Mouse (Mus musculus) heart, embryonic 11.5 days (tissue): ENCODE measurements at regions not wholly inside any gene's neighbourhood (a gene's known extent, or its start where the extent isn't known, plus 50 kb on each side); places are given as distances from the start of the nearest gene placed in this dataset.

ENCODE experiments used
- ATAC-seq: fragments of 200-750 bp; cut with Nextera tagmentation; replicated peaks from 2 replicates; pipeline ENCODE4 v1.8.0; 2017; ENCODE audit warnings: moderate library complexity; ENCODE audit not compliant: insufficient number of reproducible peaks, low FRiP score, low TSS enrichment
- H3K27ac ChIP-seq: fragments of 300-500 bp; sonication (generic); 2 replicates; pipeline ENCODE4 v1.5.1; 2014; ENCODE audit warnings: mild to moderate bottlenecking, low read depth, low read length
- H3K27me3 ChIP-seq: fragments of 300-500 bp; sonication (generic); 2 replicates; pipeline ENCODE4 v1.6.1; 2014; ENCODE audit warnings: mild to moderate bottlenecking, low read length, mixed read lengths; ENCODE audit not compliant: control insufficient read depth, insufficient read depth
- H3K36me3 ChIP-seq: fragments of 300-500 bp; sonication (generic); 2 replicates; pipeline ENCODE4 v1.6.1; 2014; ENCODE audit warnings: mild to moderate bottlenecking, low read length, moderate library complexity, mixed read lengths; ENCODE audit not compliant: control insufficient read depth, insufficient read depth
- H3K4me1 ChIP-seq: fragments of 300-500 bp; sonication (generic); 2 replicates; pipeline ENCODE4 v1.6.1; 2014; ENCODE audit warnings: low read length; ENCODE audit not compliant: control insufficient read depth, insufficient read depth
- H3K4me2 ChIP-seq: fragments of 300-500 bp; sonication (generic); 2 replicates; pipeline ENCODE4 v1.6.1; 2014; ENCODE audit warnings: mild to moderate bottlenecking, moderate library complexity
- H3K4me3 ChIP-seq: fragments of 300-500 bp; sonication (generic); 2 replicates; pipeline ENCODE4 v1.5.1; 2014; ENCODE audit warnings: low read depth, low read length
- H3K9ac ChIP-seq: fragments of 300-500 bp; sonication (generic); 2 replicates; pipeline ENCODE4 v1.6.1; 2014; ENCODE audit warnings: mild to moderate bottlenecking, low read depth, low read length, moderate library complexity
- H3K9me3 ChIP-seq: fragments of 300-500 bp; sonication (generic); replicated peaks from 2 replicates; pipeline ENCODE4 v1.6.1; 2016; ENCODE audit warnings: low read length; ENCODE audit not compliant: control insufficient read depth
- WGBS: fragments of 180-500 bp; shearing (Covaris S2); extraction: QIAGEN DNeasy Blood & Tissue Kit; methylation state at CpG from one replicate; pipeline ENCODE4 v1.1.7; 2014; ENCODE audit not compliant: insufficient replicate concordance; 5-methylcytosine and 5-hydroxymethylcytosine counted together

GRCm38 (mm10) chr10:111836802-111837201, 135.7 kb upstream of the Krr1 start:
- no peaks in the 10 kb centered on the region for H3K4me1 ChIP-seq
- no peaks in the 10 kb centered on the region for H3K9me3 ChIP-seq
- no peaks in the 10 kb centered on the region for H3K27me3 ChIP-seq
- no peak overlapping the region for H3K4me2 ChIP-seq
- 88% methylated on average over 4 of the region's 4 CpGs for WGBS
- H3K4me3 ChIP-seq: no peak overlapping the region
- H3K36me3 ChIP-seq: no peaks in the 10 kb centered on the region
- H3K9ac ChIP-seq: no peak overlapping the region
- ATAC-seq: no peak
- H3K27ac ChIP-seq: no peak overlapping the region

GRCm38 (mm10) chr10:111842321-111842775, 130.1 kb upstream of the Krr1 start:
- H3K4me2 ChIP-seq: no peak overlapping the region; the same call in 1 of the 2 replicates
- no peak for ATAC-seq
- 46% methylated on average over 11 of the region's 11 CpGs for WGBS
- H3K4me1 ChIP-seq: peaks cover 4% of the 10 kb centered on the region; the same call in 1 of the 2 replicates
- no peak overlapping the region for H3K27ac ChIP-seq
- H3K27me3 ChIP-seq: no peaks in the 10 kb centered on the region
- no peaks in the 10 kb centered on the region for H3K36me3 ChIP-seq
- H3K9me3 ChIP-seq: no peaks in the 10 kb centered on the region
- no peak overlapping the region for H3K4me3 ChIP-seq
- no peak overlapping the region for H3K9ac ChIP-seq

- H3K27me3 ChIP-seq: no peaks in the 10 kb centered on the region
- peaks cover 4% of the 10 kb centered on the region; the same call in 1 of the 2 replicates for H3K4me1 ChIP-seq
- H3K9ac ChIP-seq: no peak overlapping the region
- WGBS: 60% methylated on average over 7 of the region's 7 CpGs
- ATAC-seq: no peak
- no peak overlapping the region for H3K4me2 ChIP-seq
- no peaks in the 10 kb centered on the region for H3K9me3 ChIP-seq
- H3K27ac ChIP-seq: no peak overlapping the region
- no peaks in the 10 kb centered on the region for H3K36me3 ChIP-seq
- no peak overlapping the region for H3K4me3 ChIP-seq
Measured at GRCm38 (mm10) chr10:111842896-111843295, 129.6 kb upstream of the Krr1 start.

- H3K4me3 ChIP-seq: no peak overlapping the region
- ATAC-seq: no peak
- no peaks in the 10 kb centered on the region for H3K27me3 ChIP-seq
- H3K36me3 ChIP-seq: no peaks in the 10 kb centered on the region
- H3K4me2 ChIP-seq: no peak overlapping the region
- H3K27ac ChIP-seq: no peak overlapping the region
- H3K9ac ChIP-seq: no peak overlapping the region
- WGBS: 78% methylated on average over 9 of the region's 9 CpGs
- no peaks in the 10 kb centered on the region for H3K9me3 ChIP-seq
- H3K4me1 ChIP-seq: peaks cover 4% of the 10 kb centered on the region; the same call in 1 of the 2 replicates
Measured at GRCm38 (mm10) chr10:111843301-111843700, 129.2 kb upstream of the Krr1 start.

GRCm38 (mm10) chr10:111844144-111844543, 128.3 kb upstream of the Krr1 start:
- Histone ChIP-seq H3K4me2 (no peak overlapping the region), H3K4me1 (peaks cover 4% of the 10 kb centered on the region; the same call in 1 of the 2 replicates), H3K9ac (no peak overlapping the region), H3K27ac (no peak overlapping the region), H3K9me3 (no peaks in the 10 kb centered on the region), H3K27me3 (no peaks in the 10 kb centered on the region), H3K36me3 (no peaks in the 10 kb centered on the region), H3K4me3 (no peak overlapping the region)
- no peak for ATAC-seq
- WGBS: 91% methylated on average over 10 of the region's 10 CpGs

GRCm38 (mm10) chr10:111845946-111846345, 126.5 kb upstream of the Krr1 start:
- no peaks in the 10 kb centered on the region for H3K9me3 ChIP-seq
- no peak overlapping the region for H3K4me3 ChIP-seq
- no peaks in the 10 kb centered on the region for H3K36me3 ChIP-seq
- H3K27ac ChIP-seq: no peak overlapping the region
- H3K27me3 ChIP-seq: no peaks in the 10 kb centered on the region
- ATAC-seq: no peak
- H3K4me1 ChIP-seq: peaks cover 4% of the 10 kb centered on the region; the same call in 1 of the 2 replicates
- 83% methylated on average over 2 of the region's 2 CpGs for WGBS
- H3K9ac ChIP-seq: no peak overlapping the region
- H3K4me2 ChIP-seq: no peak overlapping the region

GRCm38 (mm10) chr10:111854254-111854653, 118.2 kb upstream of the Krr1 start:
- H3K9ac ChIP-seq: no peak overlapping the region
- no peak for ATAC-seq
- no peaks in the 10 kb centered on the region for H3K9me3 ChIP-seq
- no peaks in the 10 kb centered on the region for H3K27me3 ChIP-seq
- H3K36me3 ChIP-seq: no peaks in the 10 kb centered on the region
- H3K27ac ChIP-seq: no peak overlapping the region
- H3K4me3 ChIP-seq: no peak overlapping the region
- 82% methylated on average over 5 of the region's 5 CpGs for WGBS
- H3K4me2 ChIP-seq: no peak overlapping the region
- H3K4me1 ChIP-seq: no peaks in the 10 kb centered on the region

GRCm38 (mm10) chr10:111855496-111855895, 117.0 kb upstream of the Krr1 start:
- no peaks in the 10 kb centered on the region for H3K4me1 ChIP-seq
- no peak for ATAC-seq
- WGBS: 84% methylated on average over 18 of the region's 18 CpGs
- no peaks in the 10 kb centered on the region for H3K27me3 ChIP-seq
- no peak overlapping the region for H3K27ac ChIP-seq
- H3K9ac ChIP-seq: no peak overlapping the region
- H3K4me2 ChIP-seq: no peak overlapping the region
- H3K36me3 ChIP-seq: no peaks in the 10 kb centered on the region
- H3K4me3 ChIP-seq: no peak overlapping the region
- H3K9me3 ChIP-seq: no peaks in the 10 kb centered on the region

GRCm38 (mm10) chr10:111858403-111858802, 114.1 kb upstream of the Krr1 start:
- 79% methylated on average over 6 of the region's 6 CpGs for WGBS
- Histone ChIP-seq H3K27ac (no peak overlapping the region), H3K36me3 (no peaks in the 10 kb centered on the region), H3K9ac (no peak overlapping the region), H3K27me3 (no peaks in the 10 kb centered on the region), H3K4me1 (no peaks in the 10 kb centered on the region), H3K4me3 (no peak overlapping the region), H3K9me3 (no peaks in the 10 kb centered on the region), H3K4me2 (no peak overlapping the region)
- no peak for ATAC-seq
